Mouse (Mus musculus) bone marrow, adult 2 months (tissue): ENCODE data around the gene Reck.

ENCODE experiments used
- CTCF ChIP-seq: fragments of 200-500 bp; IDR thresholded peaks from 2 replicates; pipeline ENCODE4 v1.5.1; 2011; ENCODE audit warnings: low read length, control low read depth; ENCODE audit not compliant: control insufficient read depth, insufficient read depth
- POLR2A ChIP-seq: fragments of 200-500 bp; IDR thresholded peaks from 2 replicates; pipeline ENCODE4 v1.6.1; 2011; ENCODE audit warnings: low read depth, mild to moderate bottlenecking, control low read depth, low read length, borderline replicate concordance; ENCODE audit not compliant: control insufficient read depth

DNA sequence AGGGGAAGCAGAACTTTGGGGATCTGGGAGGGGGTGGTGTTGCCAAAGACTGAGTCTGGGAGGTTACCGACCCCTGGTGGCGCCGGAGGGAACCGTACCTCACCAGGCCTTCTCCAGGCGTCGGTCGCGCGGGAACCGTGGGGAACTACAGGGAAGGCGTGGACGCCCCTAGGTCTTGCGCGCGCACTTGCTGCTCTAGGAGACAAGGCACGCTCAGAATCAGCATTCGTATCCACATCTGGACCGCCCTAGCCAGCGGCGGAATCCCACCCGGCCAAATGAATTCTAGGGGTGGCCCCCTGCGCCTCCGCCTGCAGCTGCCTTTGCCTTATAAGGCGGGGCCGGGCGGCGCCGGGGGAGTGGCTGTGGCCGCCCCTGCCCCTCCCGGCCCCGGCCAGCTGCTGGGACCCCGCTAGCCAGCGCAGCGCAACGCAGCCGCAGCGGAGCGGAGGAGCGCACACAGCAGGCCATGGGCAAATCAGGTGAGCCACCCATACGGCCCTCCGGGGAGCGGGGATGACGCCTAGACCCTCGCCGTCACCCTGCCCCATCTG, 82.0 kb downstream of the Reck start, which contains the start of gene Glipr2:
- peak; percentile 80 for TF ChIP-seq CTCF
- no peak for TF ChIP-seq POLR2A
